Mouse (Mus musculus): ENCODE data around the gene Dennd5b.
A peak's percentile ranks its signal among the peaks of the same experiment; 100 is the strongest.

Gene Dennd5b

GRCm38 (mm10) chr6:149100174-149101075 is 1.1 kb downstream of the Dennd5b start:
- DNase-seq = peak; percentile 69

- no peak for DNase-seq
Observed at GRCm38 (mm10) chr6:149098993-149099392, 2.5 kb downstream of the Dennd5b start.

GRCm38 (mm10) chr6:149097276-149097675 is 4.2 kb downstream of the Dennd5b start:
- no peak for DNase-seq

- DNase-seq = no peak
Observed at GRCm38 (mm10) chr6:149096233-149096632, 5.2 kb downstream of the Dennd5b start.

- DNase-seq = peak; percentile 25
Observed at GRCm38 (mm10) chr6:149095389-149095788, 6.1 kb downstream of the Dennd5b start.

- no peak for DNase-seq
Observed at GRCm38 (mm10) chr6:149094555-149094954, 6.9 kb downstream of the Dennd5b start.

- DNase-seq = no peak
Observed at GRCm38 (mm10) chr6:149093465-149093864, 8.0 kb downstream of the Dennd5b start.

GRCm38 (mm10) chr6:149092406-149092805 is 9.1 kb downstream of the Dennd5b start:
- DNase-seq = no peak

- DNase-seq = no peak
Observed at GRCm38 (mm10) chr6:149077136-149077808, 24.2 kb downstream of the Dennd5b start.

- no peak for DNase-seq
Observed at GRCm38 (mm10) chr6:149073854-149074253, 27.6 kb downstream of the Dennd5b start.

GRCm38 (mm10) chr6:149072873-149073272 is 28.6 kb downstream of the Dennd5b start:
- DNase-seq = no peak

- no peak for DNase-seq
Observed at GRCm38 (mm10) chr6:149070592-149071124, 30.8 kb downstream of the Dennd5b start.

- DNase-seq = no peak
Observed at GRCm38 (mm10) chr6:149063382-149063781, 38.1 kb downstream of the Dennd5b start.

- no peak for DNase-seq
Observed at GRCm38 (mm10) chr6:149060670-149061387, 40.7 kb downstream of the Dennd5b start.

- peak; percentile 48 for DNase-seq
Observed at GRCm38 (mm10) chr6:149057947-149058391, 43.5 kb downstream of the Dennd5b start.

GRCm38 (mm10) chr6:149054780-149055179 is 46.7 kb downstream of the Dennd5b start:
- DNase-seq = no peak

- DNase-seq = no peak
Observed at GRCm38 (mm10) chr6:149050978-149051723, 50.3 kb downstream of the Dennd5b start.

- DNase-seq = no peak
Observed at GRCm38 (mm10) chr6:149040099-149040498, 61.4 kb downstream of the Dennd5b start.

GRCm38 (mm10) chr6:149032198-149032597 is 69.3 kb downstream of the Dennd5b start:
- no peak for DNase-seq

GRCm38 (mm10) chr6:149031377-149031776 is 70.1 kb downstream of the Dennd5b start:
- DNase-seq = no peak

- no peak for DNase-seq
Observed at GRCm38 (mm10) chr6:149018431-149018830, 83.0 kb downstream of the Dennd5b start.

- DNase-seq = peak; percentile 7
Observed at GRCm38 (mm10) chr6:149010766-149011301, 90.6 kb downstream of the Dennd5b start.
